In the genomic region with DNA sequence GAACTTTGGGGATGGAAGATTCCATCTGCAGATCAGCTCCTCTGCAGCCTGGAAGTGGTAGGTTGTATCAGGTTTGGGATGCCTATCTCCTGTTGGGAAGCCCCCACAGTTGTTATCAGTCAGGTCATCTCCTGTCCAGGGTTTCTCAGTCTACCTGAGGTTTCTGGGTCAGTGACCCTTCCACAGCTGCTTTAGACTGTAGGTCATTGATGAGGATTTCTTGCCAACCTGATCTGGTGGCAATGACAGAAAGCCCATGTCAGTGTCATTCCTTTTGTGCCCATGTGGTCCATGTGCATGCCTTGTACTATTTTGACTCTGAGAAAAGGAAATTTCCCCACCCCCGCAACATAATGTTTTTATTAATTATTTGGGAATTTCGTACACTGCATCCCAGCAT, we compare ENCODE assay signal across 32 mouse cellular contexts.
"Had no signal": no experiment of that assay in that cellular context is flagged by ENCODE, and none has a peak within 500 bp of the region (broad histone marks: within the 10 kb centered on the region; RNA-seq: fewer than 3 reads in every experiment).

No protein-coding gene starts in this region.

- ATAC-seq: liver, embryonic 12.5 days; liver, postnatal 0 days; lung, postnatal 0 days; midbrain, embryonic 13.5 days; midbrain, embryonic 15.5 days; midbrain, embryonic 16.5 days had no signal

- H3K4me2 ChIP-seq: limb, embryonic 12.5 days; limb, embryonic 13.5 days; limb, embryonic 15.5 days; liver, embryonic 11.5 days; liver, embryonic 12.5 days; liver, embryonic 13.5 days; liver, embryonic 15.5 days; lung, embryonic 14.5 days; lung, embryonic 15.5 days; midbrain, embryonic 11.5 days; midbrain, embryonic 12.5 days; midbrain, embryonic 13.5 days; midbrain, embryonic 15.5 days; neural tube, embryonic 12.5 days had no signal

- H3K9me3 ChIP-seq: limb, embryonic 10.5 days; limb, embryonic 12.5 days; limb, embryonic 13.5 days; limb, embryonic 15.5 days; liver, embryonic 12.5 days; liver, embryonic 13.5 days; liver, embryonic 15.5 days; lung, embryonic 15.5 days; megakaryocyte, embryonic 14.5 days; midbrain, embryonic 10.5 days; midbrain, embryonic 12.5 days; midbrain, embryonic 13.5 days; midbrain, embryonic 15.5 days; neural tube, embryonic 12.5 days had no signal

- H3K27me3 ChIP-seq: limb, embryonic 12.5 days; limb, embryonic 13.5 days; limb, embryonic 15.5 days; liver, embryonic 13.5 days; liver, embryonic 15.5 days; lung, embryonic 15.5 days; midbrain, embryonic 12.5 days; midbrain, embryonic 13.5 days; midbrain, embryonic 15.5 days; neural tube, embryonic 12.5 days had no signal

- DNase-seq: left cerebral cortex, postnatal 4 days; liver; liver, embryonic 13.5 days; liver, postnatal 0 days; lung, adult 18-20 months; lung, adult 2 months; lung, embryonic 14.5 days; lung, postnatal 10 days; lung, postnatal 14 days; lung, postnatal 36 days; lung, postnatal 4 days; midbrain, embryonic 14.5 days had no signal

- H3K27ac ChIP-seq: limb, embryonic 10.5 days; limb, embryonic 12.5 days; limb, embryonic 13.5 days; limb, embryonic 15.5 days; liver, embryonic 12.5 days; liver, embryonic 13.5 days; liver, embryonic 14.5 days; liver, embryonic 15.5 days; lung, embryonic 15.5 days; macrophage; midbrain, embryonic 10.5 days; midbrain, embryonic 12.5 days; midbrain, embryonic 13.5 days; midbrain, embryonic 15.5 days; neural tube, embryonic 12.5 days had no signal

- H3K9ac ChIP-seq: limb, embryonic 12.5 days; limb, embryonic 13.5 days; limb, embryonic 15.5 days; liver, embryonic 12.5 days; liver, embryonic 13.5 days; liver, embryonic 14.5 days; liver, embryonic 15.5 days; liver, postnatal 0 days; lung, embryonic 14.5 days; lung, embryonic 15.5 days; midbrain, embryonic 12.5 days; midbrain, embryonic 13.5 days; midbrain, embryonic 15.5 days; neural tube, embryonic 12.5 days had no signal

- H3K36me3 ChIP-seq: limb, embryonic 10.5 days; limb, embryonic 12.5 days; limb, embryonic 13.5 days; limb, embryonic 15.5 days; liver, embryonic 12.5 days; liver, embryonic 13.5 days; liver, embryonic 15.5 days; lung, embryonic 15.5 days; midbrain, embryonic 10.5 days; midbrain, embryonic 12.5 days; midbrain, embryonic 13.5 days; midbrain, embryonic 15.5 days; neural tube, embryonic 12.5 days had no signal

- H3K4me1 ChIP-seq: limb, embryonic 10.5 days; limb, embryonic 12.5 days; limb, embryonic 15.5 days; liver, embryonic 12.5 days; liver, embryonic 13.5 days; lung, embryonic 15.5 days; midbrain, embryonic 12.5 days; midbrain, embryonic 13.5 days; midbrain, embryonic 15.5 days; neural tube, embryonic 12.5 days had no signal

- H3K4me3 ChIP-seq: limb, embryonic 10.5 days; limb, embryonic 12.5 days; limb, embryonic 13.5 days; limb, embryonic 15.5 days; liver, embryonic 12.5 days; liver, embryonic 13.5 days; liver, embryonic 15.5 days; lung, embryonic 15.5 days; midbrain, embryonic 10.5 days; midbrain, embryonic 12.5 days; midbrain, embryonic 13.5 days; midbrain, embryonic 15.5 days; myocyte; neural tube, embryonic 12.5 days had no signal
